Mouse (Mus musculus): ENCODE data around the gene Cnnm2. TPM values are rescaled to one million over a fixed set of nuclear protein-coding genes. Genes with fewer than 3 reads are reported as not detected.

Gene Cnnm2
- polyA plus RNA-seq, 1 experiment, result 7.4 TPM

- TF ChIP-seq POLR2A (IDR thresholded peaks at IDR 0.05; ENCODE audit: control insufficient read depth, extremely low read depth, insufficient read depth, low read length, poor library complexity) (no peak), CTCF (IDR thresholded peaks at IDR 0.05; ENCODE audit: borderline replicate concordance, control insufficient read depth, extremely low read depth, insufficient read depth, low read length, poor library complexity) (no peak)
- Histone ChIP-seq H3K27ac (ENCODE audit: control insufficient read depth, insufficient read depth, low read length) (no peak overlapping the region), H3K36me3 (ENCODE audit: control insufficient read depth, insufficient read depth, low read length) (no peaks in the 10 kb centered on the region), H3K4me3 (ENCODE audit: control insufficient read depth, insufficient read depth, low read length) (no peak overlapping the region), H3K27me3 (ENCODE audit: control insufficient read depth, insufficient read depth, low read length) (no peaks in the 10 kb centered on the region), H3K4me1 (replicated peaks; ENCODE audit: control insufficient read depth, insufficient read depth, low read length) (peaks cover 3% of the 10 kb centered on the region)
- no peak for DNase-seq
- WGBS, result 51% methylated on average over 4 of the region's 4 CpGs
Measured at GRCm38 (mm10) chr19:46865381-46865780, 104.0 kb downstream of the Cnnm2 start.

GRCm38 (mm10) chr19:46869049-46869448, 107.7 kb downstream of the Cnnm2 start:
- peaks cover 3% of the 10 kb centered on the region for H3K4me1 ChIP-seq (replicated peaks; ENCODE audit: control insufficient read depth, insufficient read depth, low read length)
- H3K27me3 ChIP-seq (ENCODE audit: control insufficient read depth, insufficient read depth, low read length), result no peaks in the 10 kb centered on the region
- no peak overlapping the region for H3K27ac ChIP-seq (ENCODE audit: control insufficient read depth, insufficient read depth, low read length)
- no peak overlapping the region for H3K4me3 ChIP-seq (ENCODE audit: control insufficient read depth, insufficient read depth, low read length)
- WGBS, result 37% methylated on average over 11 of the region's 11 CpGs
- peak; percentile 39 for DNase-seq
- TF ChIP-seq CTCF (IDR thresholded peaks at IDR 0.05; ENCODE audit: borderline replicate concordance, control insufficient read depth, extremely low read depth, insufficient read depth, low read length, poor library complexity), result no peak
- no peak for TF ChIP-seq POLR2A (IDR thresholded peaks at IDR 0.05; ENCODE audit: control insufficient read depth, extremely low read depth, insufficient read depth, low read length, poor library complexity)
- H3K36me3 ChIP-seq (ENCODE audit: control insufficient read depth, insufficient read depth, low read length), result no peaks in the 10 kb centered on the region

GRCm38 (mm10) chr19:46869526-46869925, 108.1 kb downstream of the Cnnm2 start:
- no peaks in the 10 kb centered on the region for H3K36me3 ChIP-seq (ENCODE audit: control insufficient read depth, insufficient read depth, low read length)
- H3K4me1 ChIP-seq (replicated peaks; ENCODE audit: control insufficient read depth, insufficient read depth, low read length), result peaks cover 3% of the 10 kb centered on the region
- 8% methylated on average over 6 of the region's 6 CpGs for WGBS
- peak; percentile 78 for DNase-seq
- H3K27ac ChIP-seq (ENCODE audit: control insufficient read depth, insufficient read depth, low read length), result no peak overlapping the region
- TF ChIP-seq POLR2A (IDR thresholded peaks at IDR 0.05; ENCODE audit: control insufficient read depth, extremely low read depth, insufficient read depth, low read length, poor library complexity) (no peak), CTCF (IDR thresholded peaks at IDR 0.05; ENCODE audit: borderline replicate concordance, control insufficient read depth, extremely low read depth, insufficient read depth, low read length, poor library complexity) (peak; percentile 74; the same call in 1 of the 2 replicates)
- no peak overlapping the region for H3K4me3 ChIP-seq (ENCODE audit: control insufficient read depth, insufficient read depth, low read length)
- no peaks in the 10 kb centered on the region for H3K27me3 ChIP-seq (ENCODE audit: control insufficient read depth, insufficient read depth, low read length)

- WGBS, result 99% methylated on average over 4 of the region's 4 CpGs
- no peaks in the 10 kb centered on the region for H3K36me3 ChIP-seq (ENCODE audit: control insufficient read depth, insufficient read depth, low read length)
- H3K4me1 ChIP-seq (replicated peaks; ENCODE audit: control insufficient read depth, insufficient read depth, low read length), result peaks cover 3% of the 10 kb centered on the region
- DNase-seq, result no peak
- H3K27ac ChIP-seq (ENCODE audit: control insufficient read depth, insufficient read depth, low read length), result no peak overlapping the region
- TF ChIP-seq POLR2A (IDR thresholded peaks at IDR 0.05; ENCODE audit: control insufficient read depth, extremely low read depth, insufficient read depth, low read length, poor library complexity) (no peak), CTCF (IDR thresholded peaks at IDR 0.05; ENCODE audit: borderline replicate concordance, control insufficient read depth, extremely low read depth, insufficient read depth, low read length, poor library complexity) (no peak)
- H3K27me3 ChIP-seq (ENCODE audit: control insufficient read depth, insufficient read depth, low read length), result no peaks in the 10 kb centered on the region
- H3K4me3 ChIP-seq (ENCODE audit: control insufficient read depth, insufficient read depth, low read length), result no peak overlapping the region
Measured at GRCm38 (mm10) chr19:46871096-46871495, 109.7 kb downstream of the Cnnm2 start.

- TF ChIP-seq POLR2A (IDR thresholded peaks at IDR 0.05; ENCODE audit: control insufficient read depth, extremely low read depth, insufficient read depth, low read length, poor library complexity) (no peak), CTCF (IDR thresholded peaks at IDR 0.05; ENCODE audit: borderline replicate concordance, control insufficient read depth, extremely low read depth, insufficient read depth, low read length, poor library complexity) (no peak)
- H3K27me3 ChIP-seq (ENCODE audit: control insufficient read depth, insufficient read depth, low read length), result no peaks in the 10 kb centered on the region
- H3K36me3 ChIP-seq (ENCODE audit: control insufficient read depth, insufficient read depth, low read length), result no peaks in the 10 kb centered on the region
- DNase-seq, result no peak
- H3K4me3 ChIP-seq (ENCODE audit: control insufficient read depth, insufficient read depth, low read length), result no peak overlapping the region
- 92% methylated on average over 7 of the region's 7 CpGs for WGBS
- peaks cover 3% of the 10 kb centered on the region for H3K4me1 ChIP-seq (replicated peaks; ENCODE audit: control insufficient read depth, insufficient read depth, low read length)
- no peak overlapping the region for H3K27ac ChIP-seq (ENCODE audit: control insufficient read depth, insufficient read depth, low read length)
Measured at GRCm38 (mm10) chr19:46871651-46872050, 110.3 kb downstream of the Cnnm2 start.

GRCm38 (mm10) chr19:46873924-46874323, 112.5 kb downstream of the Cnnm2 start:
- no peak for DNase-seq
- no peaks in the 10 kb centered on the region for H3K36me3 ChIP-seq (ENCODE audit: control insufficient read depth, insufficient read depth, low read length)
- no peaks in the 10 kb centered on the region for H3K27me3 ChIP-seq (ENCODE audit: control insufficient read depth, insufficient read depth, low read length)
- H3K4me3 ChIP-seq (ENCODE audit: control insufficient read depth, insufficient read depth, low read length), result no peak overlapping the region
- TF ChIP-seq CTCF (IDR thresholded peaks at IDR 0.05; ENCODE audit: borderline replicate concordance, control insufficient read depth, extremely low read depth, insufficient read depth, low read length, poor library complexity), result no peak
- peaks cover 3% of the 10 kb centered on the region for H3K4me1 ChIP-seq (replicated peaks; ENCODE audit: control insufficient read depth, insufficient read depth, low read length)
- H3K27ac ChIP-seq (ENCODE audit: control insufficient read depth, insufficient read depth, low read length), result no peak overlapping the region
- WGBS, result 86% methylated on average over 3 of the region's 3 CpGs

- H3K27ac ChIP-seq (ENCODE audit: control insufficient read depth, insufficient read depth, low read length), result no peak overlapping the region
Measured at GRCm38 (mm10) chr19:46875790-46876189, 114.4 kb downstream of the Cnnm2 start.

More at GRCm38 (mm10) chr19:46875790-46876189, 114.4 kb downstream of the Cnnm2 start:
- 37% methylated on average over 12 of the region's 12 CpGs for WGBS
- no peaks in the 10 kb centered on the region for H3K36me3 ChIP-seq (ENCODE audit: control insufficient read depth, insufficient read depth, low read length)
- TF ChIP-seq POLR2A (IDR thresholded peaks at IDR 0.05; ENCODE audit: control insufficient read depth, extremely low read depth, insufficient read depth, low read length, poor library complexity) (no peak), CTCF (IDR thresholded peaks at IDR 0.05; ENCODE audit: borderline replicate concordance, control insufficient read depth, extremely low read depth, insufficient read depth, low read length, poor library complexity) (peak; percentile 81; the same call in 1 of the 2 replicates)
- peak; percentile 89 for DNase-seq
- 0 out of 2 replicates have a peak, but pooled peaks cover 3% of the 10 kb centered on the region for H3K4me1 ChIP-seq (replicated peaks; ENCODE audit: control insufficient read depth, insufficient read depth, low read length)
- H3K27me3 ChIP-seq (ENCODE audit: control insufficient read depth, insufficient read depth, low read length), result no peaks in the 10 kb centered on the region
- no peak overlapping the region for H3K4me3 ChIP-seq (ENCODE audit: control insufficient read depth, insufficient read depth, low read length)
